9 mouse cellular contexts compared by ENCODE assay signal in genomic region chr11:97198601-97199000, GRCm38 (mm10). TPM values are rescaled to one million over a fixed set of nuclear protein-coding genes. Genes with fewer than 3 reads are reported as not detected.
DNase-seq lines count a peak whose midpoint lies in the region; ATAC-seq and TF ChIP-seq lines count a peak whose summit lies in the region.
"Had no signal": no experiment of that assay in that cellular context is flagged by ENCODE, and none has a peak within 500 bp of the region (broad histone marks: within the 10 kb centered on the region; RNA-seq: fewer than 3 reads in every experiment).

No protein-coding gene starts in this region.

- no peak overlapping the region for H3K4me2 ChIP-seq in forebrain, postnatal 0 days (ENCODE audit: low read depth)
- no peak overlapping the region for H3K4me2 ChIP-seq in forebrain, embryonic 12.5 days
- no peak overlapping the region for H3K4me2 ChIP-seq in kidney, postnatal 0 days (ENCODE audit: low read length)
- H3K4me2 ChIP-seq in neural tube, embryonic 11.5 days (ENCODE audit: low read depth) = no peak overlapping the region
- H3K4me2 ChIP-seq: stomach, embryonic 15.5 days had no signal

- peak; percentile 70 for TF ChIP-seq CTCF in forebrain, postnatal 0 days (IDR thresholded peaks at IDR 0.05; ENCODE audit: low read depth)
- TF ChIP-seq CTCF in kidney, postnatal 0 days (IDR thresholded peaks at IDR 0.05; ENCODE audit: low read depth) = peak; percentile 71

- H3K27me3 ChIP-seq in forebrain, postnatal 0 days (ENCODE audit: insufficient read depth, low read length) = no peaks in the 10 kb centered on the region
- H3K27me3 ChIP-seq in forebrain, embryonic 12.5 days = no peaks in the 10 kb centered on the region
- H3K27me3 ChIP-seq in kidney, postnatal 0 days (ENCODE audit: insufficient read depth, low read length) = no peaks in the 10 kb centered on the region
- H3K27me3 ChIP-seq in neural tube, embryonic 11.5 days (ENCODE audit: control insufficient read depth, insufficient read depth, low read length) = no peaks in the 10 kb centered on the region
- H3K27me3 ChIP-seq: stomach, embryonic 15.5 days had no signal

- no peak for ATAC-seq in forebrain, postnatal 0 days
- ATAC-seq in forebrain, embryonic 12.5 days (ENCODE audit: low FRiP score) = no peak
- no peak for ATAC-seq in kidney, postnatal 0 days (replicated peaks; ENCODE audit: low FRiP score, low read depth)
- ATAC-seq in neural tube, embryonic 11.5 days (ENCODE audit: insufficient read depth, low FRiP score, low TSS enrichment) = no peak

- H3K9ac ChIP-seq in forebrain, postnatal 0 days = no peak overlapping the region
- H3K9ac ChIP-seq in forebrain, embryonic 12.5 days = no peak overlapping the region
- H3K9ac ChIP-seq in kidney, postnatal 0 days (ENCODE audit: low read depth, low read length) = no peak overlapping the region
- H3K9ac ChIP-seq in neural tube, embryonic 11.5 days (ENCODE audit: low read length) = no peak overlapping the region
- H3K9ac ChIP-seq: stomach, embryonic 15.5 days had no signal

- H3K36me3 ChIP-seq in forebrain, postnatal 0 days (ENCODE audit: insufficient read depth) = no peaks in the 10 kb centered on the region
- H3K36me3 ChIP-seq in forebrain, embryonic 12.5 days (replicated peaks) = no peaks in the 10 kb centered on the region
- no peaks in the 10 kb centered on the region for H3K36me3 ChIP-seq in kidney, postnatal 0 days (ENCODE audit: insufficient read depth, low read length)
- no peaks in the 10 kb centered on the region for H3K36me3 ChIP-seq in neural tube, embryonic 11.5 days (ENCODE audit: control insufficient read depth, insufficient read depth, low read length)
- H3K36me3 ChIP-seq: stomach, embryonic 15.5 days had no signal

- 21% methylated on average over 5 of the region's 5 CpGs for WGBS in forebrain, postnatal 0 days
- WGBS in forebrain, embryonic 12.5 days = 21% methylated on average over 5 of the region's 5 CpGs
- WGBS in kidney, postnatal 0 days = 15% methylated on average over 5 of the region's 5 CpGs
- 17% methylated on average over 5 of the region's 5 CpGs for WGBS in neural tube, embryonic 11.5 days

- H3K9me3 ChIP-seq in forebrain, postnatal 0 days (ENCODE audit: low read length) = no peaks in the 10 kb centered on the region
- H3K9me3 ChIP-seq in forebrain, embryonic 12.5 days = no peaks in the 10 kb centered on the region
- no peaks in the 10 kb centered on the region for H3K9me3 ChIP-seq in kidney, postnatal 0 days (replicated peaks; ENCODE audit: low read length)
- no peaks in the 10 kb centered on the region for H3K9me3 ChIP-seq in neural tube, embryonic 11.5 days (ENCODE audit: control insufficient read depth, low read length)
- H3K9me3 ChIP-seq: stomach, embryonic 15.5 days had no signal

- peak; percentile 41 for DNase-seq in forebrain, postnatal 0 days
- peak; percentile 37 for DNase-seq in right cerebral cortex, postnatal 14 days
- no peak for DNase-seq in right cerebral cortex, adult 2 months (ENCODE audit: low spot score in 2 of 2)
- DNase-seq in cerebellum, postnatal 14 days = peak; percentile 68 to 78
- DNase-seq in kidney, postnatal 0 days (ENCODE audit: low spot score) = peak; percentile 34
- peak; percentile 55 for DNase-seq in neural tube, embryonic 11.5 days (ENCODE audit: low spot score)
- no peak for DNase-seq in frontal cortex, postnatal 36 days (ENCODE audit: low spot score in 2 of 2)

- H3K27ac ChIP-seq in forebrain, postnatal 0 days (ENCODE audit: low read depth, low read length) = no peak overlapping the region
- no peak overlapping the region for H3K27ac ChIP-seq in forebrain, embryonic 12.5 days
- H3K27ac ChIP-seq in kidney, postnatal 0 days = no peak overlapping the region
- H3K27ac ChIP-seq in neural tube, embryonic 11.5 days (ENCODE audit: low read depth, low read length) = no peak overlapping the region
- H3K27ac ChIP-seq: stomach, embryonic 15.5 days had no signal

- H3K4me1 ChIP-seq in forebrain, postnatal 0 days (ENCODE audit: insufficient read depth) = no peaks in the 10 kb centered on the region
- H3K4me1 ChIP-seq in forebrain, embryonic 12.5 days = no peaks in the 10 kb centered on the region
- H3K4me1 ChIP-seq in kidney, postnatal 0 days (replicated peaks; ENCODE audit: insufficient read depth, low read length) = no peaks in the 10 kb centered on the region
- no peaks in the 10 kb centered on the region for H3K4me1 ChIP-seq in neural tube, embryonic 11.5 days (ENCODE audit: control insufficient read depth, insufficient read depth, low read length)
- H3K4me1 ChIP-seq: stomach, embryonic 15.5 days had no signal

- H3K4me3 ChIP-seq in forebrain, postnatal 0 days (ENCODE audit: low read depth, low read length) = no peak overlapping the region
- H3K4me3 ChIP-seq in forebrain, embryonic 12.5 days (replicated peaks) = no peak overlapping the region
- H3K4me3 ChIP-seq in kidney, postnatal 0 days (replicated peaks; ENCODE audit: low read depth, low read length) = no peak overlapping the region
- no peak overlapping the region for H3K4me3 ChIP-seq in neural tube, embryonic 11.5 days (ENCODE audit: low read depth, low read length)
- H3K4me3 ChIP-seq: stomach, embryonic 15.5 days had no signal

RNA-seq across cellular contexts. Expression of gene Kpnb1, which starts 10.9 kb away (rescaled TPM):
- total RNA-seq in forebrain, postnatal 0 days (2014; rRNA removed) = 112 and 124 TPM in 2 replicates
- polyA plus RNA-seq in forebrain, postnatal 0 days (2015; fragmentation: Nextera tagmentation; extraction: Ambion mirVana) = 19.2 and 24.6 TPM in 2 replicates
- 71.3 and 73.9 TPM in 2 replicates for polyA plus RNA-seq in forebrain, embryonic 12.5 days (2016; fragmentation: Nextera tagmentation; extraction: Ambion mirVana)
- 34.0 and 35.8 TPM in 2 replicates for polyA plus RNA-seq in kidney, postnatal 0 days (2015; fragmentation: Nextera tagmentation; extraction: Ambion mirVana)
- 85.3 and 86.7 TPM in 2 replicates for polyA plus RNA-seq in neural tube, embryonic 11.5 days (2014; fragmentation: Nextera tagmentation; extraction: Ambion mirVana)

RNA-seq across cellular contexts. Expression of gene Tbkbp1, which starts 47.3 kb away (rescaled TPM):
- 35.8 and 36.4 TPM in 2 replicates for total RNA-seq in forebrain, postnatal 0 days (2014; rRNA removed)
- polyA plus RNA-seq in forebrain, postnatal 0 days (2015; fragmentation: Nextera tagmentation; extraction: Ambion mirVana) = 9.2 and 9.9 TPM in 2 replicates
- polyA plus RNA-seq in forebrain, embryonic 12.5 days (2016; fragmentation: Nextera tagmentation; extraction: Ambion mirVana) = 5.7 and 6.5 TPM in 2 replicates
- polyA plus RNA-seq in kidney, postnatal 0 days (2015; fragmentation: Nextera tagmentation; extraction: Ambion mirVana) = 4.6 and 5.5 TPM in 2 replicates
- 5.8 and 5.9 TPM in 2 replicates for polyA plus RNA-seq in neural tube, embryonic 11.5 days (2014; fragmentation: Nextera tagmentation; extraction: Ambion mirVana)

Comparison
In these comparisons a context has a peak if more than half of its experiments do, and no peak if none do; other contexts are left out.
1. DNase-seq: peak in forebrain, postnatal 0 days (single experiment), right cerebral cortex, postnatal 14 days (single experiment), cerebellum, postnatal 14 days (2 of 2), kidney, postnatal 0 days (single experiment) and neural tube, embryonic 11.5 days (single experiment); none in right cerebral cortex, adult 2 months (0 of 2) and frontal cortex, postnatal 36 days (0 of 2).